Mouse (Mus musculus): ENCODE results near the gene Klhl2. TPM values are rescaled to one million over a fixed set of nuclear protein-coding genes. Genes with fewer than 3 reads are reported as not detected.

Gene Klhl2
- polyA plus RNA-seq, 1 experiment, result 25.9 TPM

- Histone ChIP-seq H3K9me3 (replicated peaks; ENCODE audit: control insufficient read depth, insufficient read depth, low read length, poor library complexity, severe bottlenecking) (peaks cover 2% of the 10 kb centered on the region; the same call in 1 of the 2 replicates), H3K27me3 (ENCODE audit: control insufficient read depth, insufficient read depth, low read length, poor library complexity, severe bottlenecking) (no peaks in the 10 kb centered on the region), H3K4me3 (ENCODE audit: low read depth, low read length) (no peak overlapping the region), H3K27ac (ENCODE audit: insufficient read depth, low read length) (no peak overlapping the region), H3K4me1 (ENCODE audit: control insufficient read depth, insufficient read depth, low read length) (no peaks in the 10 kb centered on the region), H3K9ac (ENCODE audit: low read depth, poor library complexity, severe bottlenecking) (no peak overlapping the region), H3K36me3 (ENCODE audit: control insufficient read depth, insufficient read depth, low read length, poor library complexity, severe bottlenecking) (no peaks in the 10 kb centered on the region)
- TF ChIP-seq CTCF (IDR thresholded peaks at IDR 0.05; ENCODE audit: low read depth, low read length) (no peak), EP300 (IDR thresholded peaks at IDR 0.05; ENCODE audit: insufficient read depth, low read depth, low read length) (no peak), POLR2A (IDR thresholded peaks at IDR 0.05; ENCODE audit: insufficient read depth, low read length) (no peak)
Measured at GRCm38 (mm10) chr8:64707481-64707880, 142.3 kb downstream of the Klhl2 start.

GRCm38 (mm10) chr8:64703191-64703590 lies 146.6 kb downstream of the Klhl2 start:
- no peak overlapping the region for H3K27ac ChIP-seq (ENCODE audit: insufficient read depth, low read length)
- TF ChIP-seq POLR2A (IDR thresholded peaks at IDR 0.05; ENCODE audit: insufficient read depth, low read length), result no peak
- TF ChIP-seq EP300 (IDR thresholded peaks at IDR 0.05; ENCODE audit: insufficient read depth, low read depth, low read length), result no peak
- TF ChIP-seq CTCF (IDR thresholded peaks at IDR 0.05; ENCODE audit: low read depth, low read length), result no peak

GRCm38 (mm10) chr8:64692651-64693201 lies 157.1 kb downstream of the Klhl2 start, which contains the start of gene Cpe:
Cpe (minus strand) TSS chr8:64693054.
- peaks cover 11% of the 10 kb centered on the region for H3K27me3 ChIP-seq (ENCODE audit: control insufficient read depth, insufficient read depth, low read length, poor library complexity, severe bottlenecking)
- no peak for TF ChIP-seq POLR2A (IDR thresholded peaks at IDR 0.05; ENCODE audit: insufficient read depth, low read length)
- peak; percentile 55 for TF ChIP-seq CTCF (IDR thresholded peaks at IDR 0.05; ENCODE audit: low read depth, low read length)
- no peak for TF ChIP-seq EP300 (IDR thresholded peaks at IDR 0.05; ENCODE audit: insufficient read depth, low read depth, low read length)
- no peak within 1 kb of the TSS for H3K27ac ChIP-seq (ENCODE audit: insufficient read depth, low read length)

More at GRCm38 (mm10) chr8:64703191-64703590, 146.6 kb downstream of the Klhl2 start:
- Histone ChIP-seq H3K36me3 (ENCODE audit: control insufficient read depth, insufficient read depth, low read length, poor library complexity, severe bottlenecking) (no peaks in the 10 kb centered on the region), H3K27me3 (ENCODE audit: control insufficient read depth, insufficient read depth, low read length, poor library complexity, severe bottlenecking) (no peaks in the 10 kb centered on the region), H3K4me1 (ENCODE audit: control insufficient read depth, insufficient read depth, low read length) (no peaks in the 10 kb centered on the region), H3K9me3 (replicated peaks; ENCODE audit: control insufficient read depth, insufficient read depth, low read length, poor library complexity, severe bottlenecking) (peaks cover 2% of the 10 kb centered on the region; the same call in 1 of the 2 replicates), H3K9ac (ENCODE audit: low read depth, poor library complexity, severe bottlenecking) (no peak overlapping the region), H3K4me3 (ENCODE audit: low read depth, low read length) (no peak overlapping the region)

GRCm38 (mm10) chr8:64691591-64692401 lies 158.0 kb downstream of the Klhl2 start:
- no peaks in the 10 kb centered on the region; the same call in 1 of the 2 replicates for H3K9me3 ChIP-seq (replicated peaks; ENCODE audit: control insufficient read depth, insufficient read depth, low read length, poor library complexity, severe bottlenecking)
- no peak overlapping the region for H3K27ac ChIP-seq (ENCODE audit: insufficient read depth, low read length)

More at GRCm38 (mm10) chr8:64692651-64693201, 157.1 kb downstream of the Klhl2 start, which contains the start of gene Cpe:
- Histone ChIP-seq H3K4me3 (ENCODE audit: low read depth, low read length) (peak within 1 kb of the TSS; percentile 40), H3K9ac (ENCODE audit: low read depth, poor library complexity, severe bottlenecking) (peak within 1 kb of the TSS; percentile 63), H3K4me1 (ENCODE audit: control insufficient read depth, insufficient read depth, low read length) (no peaks in the 10 kb centered on the region), H3K36me3 (ENCODE audit: control insufficient read depth, insufficient read depth, low read length, poor library complexity, severe bottlenecking) (no peaks in the 10 kb centered on the region), H3K9me3 (replicated peaks; ENCODE audit: control insufficient read depth, insufficient read depth, low read length, poor library complexity, severe bottlenecking) (no peaks in the 10 kb centered on the region)

GRCm38 (mm10) chr8:64690845-64691244 lies 159.0 kb downstream of the Klhl2 start:
- Histone ChIP-seq H3K4me3 (ENCODE audit: low read depth, low read length) (no peak overlapping the region), H3K4me1 (ENCODE audit: control insufficient read depth, insufficient read depth, low read length) (no peaks in the 10 kb centered on the region), H3K27ac (ENCODE audit: insufficient read depth, low read length) (no peak overlapping the region), H3K36me3 (ENCODE audit: control insufficient read depth, insufficient read depth, low read length, poor library complexity, severe bottlenecking) (no peaks in the 10 kb centered on the region), H3K27me3 (ENCODE audit: control insufficient read depth, insufficient read depth, low read length, poor library complexity, severe bottlenecking) (peaks cover 11% of the 10 kb centered on the region), H3K9me3 (replicated peaks; ENCODE audit: control insufficient read depth, insufficient read depth, low read length, poor library complexity, severe bottlenecking) (no peaks in the 10 kb centered on the region; the same call in 1 of the 2 replicates), H3K9ac (ENCODE audit: low read depth, poor library complexity, severe bottlenecking) (no peak overlapping the region)
- TF ChIP-seq POLR2A (IDR thresholded peaks at IDR 0.05; ENCODE audit: insufficient read depth, low read length), result no peak
- no peak for TF ChIP-seq CTCF (IDR thresholded peaks at IDR 0.05; ENCODE audit: low read depth, low read length)
- TF ChIP-seq EP300 (IDR thresholded peaks at IDR 0.05; ENCODE audit: insufficient read depth, low read depth, low read length), result no peak

More at GRCm38 (mm10) chr8:64691591-64692401, 158.0 kb downstream of the Klhl2 start:
- no peaks in the 10 kb centered on the region for H3K4me1 ChIP-seq (ENCODE audit: control insufficient read depth, insufficient read depth, low read length)
- TF ChIP-seq CTCF (IDR thresholded peaks at IDR 0.05; ENCODE audit: low read depth, low read length) (no peak), EP300 (IDR thresholded peaks at IDR 0.05; ENCODE audit: insufficient read depth, low read depth, low read length) (no peak), POLR2A (IDR thresholded peaks at IDR 0.05; ENCODE audit: insufficient read depth, low read length) (no peak)
- peak overlapping the region; percentile 40 for H3K4me3 ChIP-seq (ENCODE audit: low read depth, low read length)
- H3K36me3 ChIP-seq (ENCODE audit: control insufficient read depth, insufficient read depth, low read length, poor library complexity, severe bottlenecking), result no peaks in the 10 kb centered on the region
- peak overlapping the region; percentile 63 for H3K9ac ChIP-seq (ENCODE audit: low read depth, poor library complexity, severe bottlenecking)
- peaks cover 11% of the 10 kb centered on the region for H3K27me3 ChIP-seq (ENCODE audit: control insufficient read depth, insufficient read depth, low read length, poor library complexity, severe bottlenecking)

Measured in ES-Bruce4 (cell line).